Mouse (Mus musculus): Measurements from ENCODE around the gene Rab6b. TPM values are rescaled to one million over a fixed set of nuclear protein-coding genes. Genes with fewer than 3 reads are reported as not detected.

Gene Rab6b
- total and polyA plus RNA-seq, 3 experiments = 0.04 to 0.19 TPM; not detected in 1

DNA sequence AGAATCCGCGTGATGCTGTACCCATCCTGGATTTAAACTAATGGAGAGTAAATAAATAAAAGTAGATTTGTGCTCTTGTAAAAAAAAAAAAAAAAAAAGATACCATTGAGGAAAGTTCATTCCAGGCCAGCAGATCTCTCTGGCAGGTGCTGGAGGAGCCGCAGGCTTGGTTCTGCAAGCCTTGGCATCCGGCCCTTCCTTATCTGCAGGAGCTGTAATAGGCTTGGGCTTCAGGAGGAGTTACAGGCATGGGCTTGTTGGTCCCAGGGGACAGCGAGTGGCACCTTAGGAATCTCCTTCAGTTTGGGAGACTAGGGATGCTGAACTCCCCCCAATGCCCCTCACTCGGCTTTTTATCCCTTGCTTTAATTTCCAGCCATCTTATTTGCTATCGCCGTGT is 42.8 kb upstream of the Rab6b start:
- no peak for TF ChIP-seq USF2 (conservative IDR thresholded peaks at IDR 0.05; ENCODE audit: low read depth, low read length)
- no peak for TF ChIP-seq MEF2A (IDR thresholded peaks at IDR 0.05; ENCODE audit: borderline replicate concordance, low read depth, low read length)
- TF ChIP-seq TBP (conservative IDR thresholded peaks at IDR 0.05; ENCODE audit: low read depth, low read length) = no peak
- no peak for TF ChIP-seq CHD1 (IDR thresholded peaks at IDR 0.05; ENCODE audit: low read depth, low read length)
- TF ChIP-seq CTCF (conservative IDR thresholded peaks at IDR 0.05 in 1 of 2, IDR thresholded peaks at IDR 0.05 in 1 of 2; ENCODE audit: low read depth in 2 of 2, low read length in 2 of 2) = no peak
- no peak for TF ChIP-seq PAX5 (IDR thresholded peaks at IDR 0.05; ENCODE audit: low read length)
- no peak for TF ChIP-seq ZMIZ1 (IDR thresholded peaks at IDR 0.05; ENCODE audit: low read depth, low read length)
- TF ChIP-seq CHD2 (IDR thresholded peaks at IDR 0.05; ENCODE audit: low read length) = no peak
- no peak for TF ChIP-seq SIN3A (IDR thresholded peaks at IDR 0.05; ENCODE audit: low read length)
- TF ChIP-seq JUN (IDR thresholded peaks at IDR 0.05; ENCODE audit: insufficient read depth, low read depth, low read length) = no peak
- Histone ChIP-seq H3K4me3 (replicated peaks in 1 of 3; ENCODE audit: low read depth in 2 of 3, low read length in 2 of 3, poor library complexity in 1 of 3) (no peak overlapping the region), H3K36me3 (replicated peaks in 1 of 2; ENCODE audit: control insufficient read depth in 1 of 2, insufficient read depth in 1 of 2, low read length in 1 of 2) (no peaks in the 10 kb centered on the region), H3K9ac (ENCODE audit: insufficient read depth, low read depth) (no peak overlapping the region), H3K4me1 (ENCODE audit: control insufficient read depth in 1 of 2, insufficient read depth in 2 of 2) (no peaks in the 10 kb centered on the region), H3K27me3 (replicated peaks) (peaks cover 47% of the 10 kb centered on the region), H3K4me2 (ENCODE audit: insufficient read depth, low read depth, poor library complexity, severe bottlenecking) (no peak overlapping the region), H3K9me3 (replicated peaks; ENCODE audit: low read length) (no peaks in the 10 kb centered on the region), H3K79me2 (replicated peaks; ENCODE audit: control insufficient read depth, extremely low read depth, insufficient read depth, poor library complexity, severe bottlenecking) (no peaks in the 10 kb centered on the region), H3K27ac (ENCODE audit: insufficient read depth, low read depth) (no peak overlapping the region)
- DNase-seq (ENCODE audit: extremely low read depth) = no peak
- dilution Hi-C loops (cut with MboI; ENCODE audit: extremely low pct_ligation_motif_present, extremely low pct_unique_long_range_greater_than_20kb, low sequenced_read_pairs) (no loop called here), in situ Hi-C loops (cut with MboI; ENCODE audit: low pct_ligation_motif_present, low pct_unique_long_range_greater_than_20kb, low sequenced_read_pairs) (no loop called here)

DNA sequence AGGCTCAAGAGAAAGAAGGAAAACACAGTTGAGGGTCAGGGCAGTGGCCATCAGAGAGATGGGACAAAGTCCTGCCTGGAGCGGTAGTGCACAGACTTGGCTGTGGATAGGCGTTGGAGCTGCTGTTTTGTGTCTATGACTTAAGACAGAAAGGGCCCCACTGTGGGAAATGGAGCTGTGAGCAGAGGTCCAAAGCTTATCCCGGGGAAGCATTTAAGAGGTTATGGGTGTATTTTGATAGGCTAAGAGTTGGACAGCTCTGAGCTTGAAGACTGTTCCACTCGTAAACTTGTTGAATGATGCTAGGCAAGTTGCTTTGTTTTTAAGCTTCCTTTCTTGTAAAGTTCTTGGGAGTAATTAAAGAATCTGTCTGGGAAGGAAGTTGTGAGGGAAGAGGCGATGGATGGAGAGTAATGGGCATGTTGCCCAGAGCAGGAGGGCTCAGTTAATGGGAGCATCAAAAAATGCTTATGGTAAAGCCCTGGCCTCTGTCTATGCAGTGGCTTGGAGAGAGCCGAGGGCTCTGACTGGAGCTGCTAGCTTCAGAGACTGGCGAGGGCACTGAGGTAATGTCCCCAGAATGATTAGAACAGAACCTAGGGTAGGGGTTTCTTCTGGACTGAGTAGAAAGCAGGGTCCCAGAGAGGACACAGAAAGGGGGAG is 39.9 kb upstream of the Rab6b start:
- Histone ChIP-seq H3K4me2 (ENCODE audit: insufficient read depth, low read depth, poor library complexity, severe bottlenecking) (no peak overlapping the region), H3K9ac (ENCODE audit: insufficient read depth, low read depth) (no peak overlapping the region), H3K9me3 (replicated peaks; ENCODE audit: low read length) (no peaks in the 10 kb centered on the region), H3K4me1 (ENCODE audit: control insufficient read depth in 1 of 2, insufficient read depth in 2 of 2) (no peaks in the 10 kb centered on the region), H3K27ac (ENCODE audit: insufficient read depth, low read depth) (no peak overlapping the region), H3K79me2 (replicated peaks; ENCODE audit: control insufficient read depth, extremely low read depth, insufficient read depth, poor library complexity, severe bottlenecking) (no peaks in the 10 kb centered on the region), H3K36me3 (replicated peaks in 1 of 2; ENCODE audit: control insufficient read depth in 1 of 2, insufficient read depth in 1 of 2, low read length in 1 of 2) (no peaks in the 10 kb centered on the region), H3K27me3 (replicated peaks) (peaks cover 42% of the 10 kb centered on the region), H3K4me3 (replicated peaks in 1 of 3; ENCODE audit: low read depth in 2 of 3, low read length in 2 of 3, poor library complexity in 1 of 3) (no peak overlapping the region)
- TF ChIP-seq RAD21 (IDR thresholded peaks at IDR 0.05; ENCODE audit: low read depth, low read length) (no peak), MEF2A (IDR thresholded peaks at IDR 0.05; ENCODE audit: borderline replicate concordance, low read depth, low read length) (no peak)
- in situ Hi-C loops (cut with MboI; ENCODE audit: low pct_ligation_motif_present, low pct_unique_long_range_greater_than_20kb, low sequenced_read_pairs) (no loop called here), dilution Hi-C loops (cut with MboI; ENCODE audit: extremely low pct_ligation_motif_present, extremely low pct_unique_long_range_greater_than_20kb, low sequenced_read_pairs) (no loop called here)
- no peak for DNase-seq (ENCODE audit: extremely low read depth)

- no peak overlapping the region for H3K4me2 ChIP-seq (ENCODE audit: insufficient read depth, low read depth, poor library complexity, severe bottlenecking)
- H3K27ac ChIP-seq (ENCODE audit: insufficient read depth, low read depth) = no peak overlapping the region
- TF ChIP-seq RCOR1 (conservative IDR thresholded peaks at IDR 0.05; ENCODE audit: low read depth, low read length) = no peak
- no peak for TF ChIP-seq NELFE (IDR thresholded peaks at IDR 0.05; ENCODE audit: low read depth, low read length)
- no peak for TF ChIP-seq ELF1 (IDR thresholded peaks at IDR 0.05; ENCODE audit: low read depth, low read length)
- TF ChIP-seq ETS1 (conservative IDR thresholded peaks at IDR 0.05; ENCODE audit: low read depth, low read length) = no peak
- TF ChIP-seq SMC3 (IDR thresholded peaks at IDR 0.05; ENCODE audit: low read depth, low read length) = no peak
- TF ChIP-seq USF1 (IDR thresholded peaks at IDR 0.05; ENCODE audit: low read depth, low read length) = no peak
- TF ChIP-seq POLR2A (IDR thresholded peaks at IDR 0.05; ENCODE audit: low read depth, low read length) = no peak
- no peak for TF ChIP-seq MAX (IDR thresholded peaks at IDR 0.05; ENCODE audit: low read length)
- TF ChIP-seq NRF1 (IDR thresholded peaks at IDR 0.05; ENCODE audit: low read depth, low read length) = no peak
- no peak for TF ChIP-seq MXI1 (IDR thresholded peaks at IDR 0.05; ENCODE audit: low read depth, low read length)
- no peak for TF ChIP-seq MAZ (IDR thresholded peaks at IDR 0.05; ENCODE audit: low read depth, low read length)
- no peak for TF ChIP-seq ZMIZ1 (IDR thresholded peaks at IDR 0.05; ENCODE audit: low read depth, low read length)
- no peak for TF ChIP-seq ZKSCAN1 (IDR thresholded peaks at IDR 0.05; ENCODE audit: borderline replicate concordance, low read depth, low read length)
- TF ChIP-seq GABPA (IDR thresholded peaks at IDR 0.05; ENCODE audit: insufficient replicate concordance, low read depth, low read length) = no peak
- TF ChIP-seq SIN3A (IDR thresholded peaks at IDR 0.05; ENCODE audit: low read length) = no peak
- TF ChIP-seq HCFC1 (IDR thresholded peaks at IDR 0.05; ENCODE audit: low read depth, low read length) = no peak
- no peak for TF ChIP-seq UBTF (IDR thresholded peaks at IDR 0.05; ENCODE audit: low read depth, low read length)
- TF ChIP-seq IRF4 (IDR thresholded peaks at IDR 0.05; ENCODE audit: low read depth, low read length) = no peak
These were observed 39.4 kb upstream of the Rab6b start for GRCm38 (mm10) chr9:103072204-103072599.

More at GRCm38 (mm10) chr9:103072204-103072599, 39.4 kb upstream of the Rab6b start:
- DNase-seq (ENCODE audit: extremely low read depth) = no peak
- Histone ChIP-seq H3K79me2 (replicated peaks; ENCODE audit: control insufficient read depth, extremely low read depth, insufficient read depth, poor library complexity, severe bottlenecking) (no peaks in the 10 kb centered on the region), H3K36me3 (replicated peaks in 1 of 2; ENCODE audit: control insufficient read depth in 1 of 2, insufficient read depth in 1 of 2, low read length in 1 of 2) (no peaks in the 10 kb centered on the region), H3K9me3 (replicated peaks; ENCODE audit: low read length) (no peaks in the 10 kb centered on the region), H3K4me3 (replicated peaks in 1 of 3; ENCODE audit: low read depth in 2 of 3, low read length in 2 of 3, poor library complexity in 1 of 3) (no peak overlapping the region), H3K27me3 (replicated peaks) (peaks cover 44% of the 10 kb centered on the region), H3K4me1 (ENCODE audit: control insufficient read depth in 1 of 2, insufficient read depth in 2 of 2) (no peaks in the 10 kb centered on the region), H3K9ac (ENCODE audit: insufficient read depth, low read depth) (no peak overlapping the region)
- dilution Hi-C loops (cut with MboI; ENCODE audit: extremely low pct_ligation_motif_present, extremely low pct_unique_long_range_greater_than_20kb, low sequenced_read_pairs) (no loop called here), in situ Hi-C loops (cut with MboI; ENCODE audit: low pct_ligation_motif_present, low pct_unique_long_range_greater_than_20kb, low sequenced_read_pairs) (no loop called here)

Measured in CH12.LX (cell line).